Mouse (Mus musculus): Measurements from ENCODE around the gene Cpsf4l. TPM values are rescaled to one million over a fixed set of nuclear protein-coding genes. Genes with fewer than 3 reads are reported as not detected.

The Cpsf4l gene
- not detected in 2 replicates for polyA plus RNA-seq (2012; rRNA removed; ENCODE audit: low replicate concordance)

GRCm38 (mm10) chr11:113709731-113710256 is at the start of gene Cpsf4l:
Cpsf4l (minus strand) TSS chr11:113710017.

GRCm38 (mm10) chr11:113751484-113752084 is 41.8 kb upstream of the Cpsf4l start, which contains the start of gene Cdc42ep4:
Cdc42ep4 (minus strand) TSS chr11:113751881.

GRCm38 (mm10) chr11:113683957-113684706 is 25.7 kb downstream of the Cpsf4l start, which contains the start of the genes Fam104a and D11Wsu47e:
Fam104a (minus strand) TSS chr11:113684155.
D11Wsu47e (plus strand) TSS chr11:113684412.

GRCm38 (mm10) chr11:113649353-113650210 is 60.2 kb downstream of the Cpsf4l start, which contains the start of gene Slc39a11:
Slc39a11 (minus strand) TSS chr11:113650079.

GRCm38 (mm10) chr11:113648690-113649352 is 61.0 kb downstream of the Cpsf4l start, which contains the start of gene Cog1:
Cog1 (plus strand) TSS chr11:113649169.

Other genes with a start within 250 kb of the Cpsf4l start
- 0.40 and 1.5 TPM in 2 replicates for gene Sstr2, start 90.7 kb downstream of the Cpsf4l start, polyA plus RNA-seq (2012; rRNA removed; ENCODE audit: low replicate concordance)
- gene Cog1, start 60.8 kb downstream of the Cpsf4l start, polyA plus RNA-seq (2012; rRNA removed; ENCODE audit: low replicate concordance): 40.2 and 45.0 TPM in 2 replicates
- gene Slc39a11, start 59.9 kb downstream of the Cpsf4l start, polyA plus RNA-seq (2012; rRNA removed; ENCODE audit: low replicate concordance): 46.2 and 59.4 TPM in 2 replicates
- 39.0 and 50.2 TPM in 2 replicates for gene Fam104a, start 25.9 kb downstream of the Cpsf4l start, polyA plus RNA-seq (2012; rRNA removed; ENCODE audit: low replicate concordance)
- 2.1 and 2.4 TPM in 2 replicates for gene D11Wsu47e, start 25.6 kb downstream of the Cpsf4l start, polyA plus RNA-seq (2012; rRNA removed; ENCODE audit: low replicate concordance)
- gene Cdc42ep4, start 41.9 kb upstream of the Cpsf4l start, polyA plus RNA-seq (2012; rRNA removed; ENCODE audit: low replicate concordance): 37.4 and 41.7 TPM in 2 replicates